Mouse (Mus musculus) kidney, embryonic 16.5 days (tissue): Measurements from ENCODE around the gene Sept11. TPM values are rescaled to one million over a fixed set of nuclear protein-coding genes. Genes with fewer than 3 reads are reported as not detected.

ENCODE experiments used
- ATAC-seq: fragments of 200-750 bp; cut with Nextera tagmentation; 2 replicates; pipeline ENCODE4 v1.8.0; 2017; ENCODE audit warnings: moderate TSS enrichment; ENCODE audit not compliant: low FRiP score, low TSS enrichment
- H3K27ac ChIP-seq: fragments of 300-500 bp; sonication (generic); 2 replicates; pipeline ENCODE4 v1.5.1; 2014; ENCODE audit warnings: low read length
- H3K27me3 ChIP-seq: fragments of 300-500 bp; sonication (generic); 2 replicates; pipeline ENCODE4 v1.6.1; 2014; ENCODE audit warnings: low read length, control low read depth, mixed read lengths; ENCODE audit not compliant: insufficient read depth
- H3K36me3 ChIP-seq: fragments of 300-500 bp; sonication (generic); 2 replicates; pipeline ENCODE4 v1.6.1; 2014; ENCODE audit warnings: low read length, control low read depth, mixed read lengths; ENCODE audit not compliant: insufficient read depth
- H3K4me1 ChIP-seq: fragments of 300-500 bp; sonication (generic); 2 replicates; pipeline ENCODE4 v1.6.1; 2014; ENCODE audit warnings: low read length, control low read depth, mixed read lengths; ENCODE audit not compliant: insufficient read depth
- H3K4me2 ChIP-seq: fragments of 300-500 bp; sonication (generic); replicated peaks from 2 replicates; pipeline ENCODE4 v1.6.1; 2014; ENCODE audit warnings: low read depth, low read length
- H3K4me3 ChIP-seq: fragments of 300-500 bp; sonication (generic); 2 replicates; pipeline ENCODE4 v1.5.1; 2014; ENCODE audit warnings: mild to moderate bottlenecking, low read length
- H3K9ac ChIP-seq: fragments of 300-500 bp; sonication (generic); replicated peaks from 2 replicates; pipeline ENCODE4 v1.6.1; 2014; ENCODE audit warnings: low read length
- H3K9me3 ChIP-seq: fragments of 300-500 bp; sonication (generic); 2 replicates; pipeline ENCODE4 v1.6.1; 2016; ENCODE audit warnings: low read length, control low read depth
- WGBS: fragments of 180-500 bp; shearing (Covaris S2); extraction: QIAGEN DNeasy Blood & Tissue Kit; methylation state at CpG from one replicate; pipeline ENCODE4 v1.1.7; 2014; 5-methylcytosine and 5-hydroxymethylcytosine counted together
- polyA plus RNA-seq: library from polyadenylated mRNA; unstranded; fragments of >200 nt; fragmentation: Nextera tagmentation; extraction: Ambion mirVana; gene quantifications from 2 replicates; pipeline ENCODE4 v1.2.1, GENCODE M21; 2015

The Sept11 gene
- polyA plus RNA-seq, 1 experiment from 2014 or later, result 216 TPM

GRCm38 (mm10) chr5:93183311-93183710 lies 90.1 kb downstream of the Sept11 start:
- Histone ChIP-seq H3K9me3 (no peaks in the 10 kb centered on the region), H3K4me1 (no peaks in the 10 kb centered on the region), H3K27me3 (no peaks in the 10 kb centered on the region), H3K9ac (no peak overlapping the region), H3K4me3 (no peak overlapping the region), H3K4me2 (no peak overlapping the region), H3K27ac (no peak overlapping the region), H3K36me3 (peaks cover 46% of the 10 kb centered on the region)
- WGBS, result 74% methylated on average over 6 of the region's 6 CpGs
- no peak for ATAC-seq

- no peak overlapping the region for H3K27ac ChIP-seq
- no peak overlapping the region for H3K4me3 ChIP-seq
- H3K4me1 ChIP-seq, result no peaks in the 10 kb centered on the region
- no peak overlapping the region for H3K9ac ChIP-seq
- H3K4me2 ChIP-seq, result no peak overlapping the region
- ATAC-seq, result no peak
- WGBS, result 92% methylated on average over 6 of the region's 6 CpGs
- peaks cover 45% of the 10 kb centered on the region for H3K36me3 ChIP-seq
- H3K9me3 ChIP-seq, result no peaks in the 10 kb centered on the region
- H3K27me3 ChIP-seq, result no peaks in the 10 kb centered on the region
Measured at GRCm38 (mm10) chr5:93184548-93184947, 91.3 kb downstream of the Sept11 start.

DNA sequence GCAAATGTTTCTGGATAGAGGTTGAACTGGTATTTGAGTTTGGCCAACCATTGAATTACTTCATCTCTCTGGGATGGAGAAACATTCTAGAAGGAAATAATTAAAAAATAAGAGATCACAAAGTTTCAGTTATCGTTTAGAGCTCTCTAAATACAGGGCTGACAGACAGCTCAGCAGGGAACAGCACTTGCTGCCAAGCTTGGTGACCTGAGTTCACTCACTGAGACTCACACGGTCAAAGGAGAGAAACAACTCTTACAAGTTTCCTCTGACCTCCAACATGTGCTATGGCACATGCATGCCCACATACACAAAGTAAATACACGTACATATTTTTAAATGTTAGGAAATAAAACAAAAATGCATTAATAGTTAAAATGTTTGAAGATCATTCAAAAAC lies 96.4 kb downstream of the Sept11 start:
- no peak overlapping the region for H3K4me3 ChIP-seq
- H3K27ac ChIP-seq, result no peak overlapping the region
- no peaks in the 10 kb centered on the region for H3K4me1 ChIP-seq
- H3K36me3 ChIP-seq, result peaks cover 35% of the 10 kb centered on the region
- H3K9me3 ChIP-seq, result no peaks in the 10 kb centered on the region
- no peaks in the 10 kb centered on the region for H3K27me3 ChIP-seq
- H3K4me2 ChIP-seq, result no peak overlapping the region
- 74% methylated on average over 3 of the region's 3 CpGs for WGBS
- H3K9ac ChIP-seq, result no peak overlapping the region
- no peak for ATAC-seq

DNA sequence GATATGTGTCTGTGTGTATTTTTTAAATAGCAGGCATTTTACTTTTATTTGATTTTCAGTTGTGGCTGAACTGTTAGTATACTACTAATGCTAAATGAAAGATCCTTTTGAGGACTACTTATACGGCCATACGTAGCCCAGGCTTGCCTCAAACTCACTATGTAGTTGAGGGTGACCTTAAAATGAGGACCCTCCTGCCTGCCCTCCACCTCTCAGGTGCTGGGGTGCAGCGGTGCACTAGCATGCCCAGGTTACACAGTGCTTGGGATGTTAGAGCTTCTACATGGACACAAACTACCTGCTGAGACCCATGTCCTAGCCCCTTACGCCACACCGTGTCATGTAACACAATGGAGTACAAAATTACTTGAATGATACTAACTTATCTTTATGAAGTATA lies 97.2 kb downstream of the Sept11 start:
- Histone ChIP-seq H3K9ac (no peak overlapping the region), H3K27me3 (no peaks in the 10 kb centered on the region), H3K4me3 (no peak overlapping the region), H3K36me3 (peaks cover 30% of the 10 kb centered on the region), H3K9me3 (no peaks in the 10 kb centered on the region), H3K27ac (no peak overlapping the region), H3K4me2 (no peak overlapping the region), H3K4me1 (no peaks in the 10 kb centered on the region)
- no peak for ATAC-seq
- 93% methylated on average over 5 of the region's 5 CpGs for WGBS

DNA sequence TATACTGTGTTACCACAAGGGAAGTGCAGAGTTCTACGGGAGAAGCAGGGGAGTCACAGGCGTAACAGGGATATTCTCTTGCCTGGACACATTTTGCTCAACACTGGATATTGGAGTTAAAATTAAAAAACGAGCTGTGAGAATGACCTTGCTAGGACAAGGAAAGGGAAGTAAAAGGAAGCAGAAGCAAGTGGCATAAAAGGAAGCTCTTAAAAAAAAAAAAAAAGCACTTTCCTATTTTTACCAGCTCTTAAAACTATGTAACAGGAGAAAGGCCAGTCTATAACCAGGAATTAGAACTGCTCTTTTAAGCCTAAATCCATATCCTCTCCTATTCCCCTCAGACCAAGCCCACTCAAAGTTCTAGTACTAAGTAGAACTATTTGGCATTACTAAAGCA lies 105.0 kb downstream of the Sept11 start:
- Histone ChIP-seq H3K4me1 (0 out of 2 replicates have a peak, but pooled peaks cover 5% of the 10 kb centered on the region), H3K4me3 (no peak overlapping the region), H3K9ac (no peak overlapping the region), H3K9me3 (no peaks in the 10 kb centered on the region), H3K36me3 (peaks cover 18% of the 10 kb centered on the region), H3K27ac (no peak overlapping the region), H3K4me2 (no peak overlapping the region), H3K27me3 (no peaks in the 10 kb centered on the region)
- no peak for ATAC-seq
- 85% methylated on average over 3 of the region's 3 CpGs for WGBS

- peaks cover 18% of the 10 kb centered on the region for H3K36me3 ChIP-seq
- no peaks in the 10 kb centered on the region for H3K27me3 ChIP-seq
- no peak overlapping the region for H3K9ac ChIP-seq
- H3K9me3 ChIP-seq, result no peaks in the 10 kb centered on the region
- peaks cover 11% of the 10 kb centered on the region for H3K4me1 ChIP-seq
- H3K4me3 ChIP-seq, result no peak overlapping the region
- 48% methylated on average over 1 of the region's 1 CpGs for WGBS
- no peak for ATAC-seq
- no peak overlapping the region for H3K27ac ChIP-seq
- no peak overlapping the region for H3K4me2 ChIP-seq
Measured at GRCm38 (mm10) chr5:93201181-93201580, 107.9 kb downstream of the Sept11 start.

DNA sequence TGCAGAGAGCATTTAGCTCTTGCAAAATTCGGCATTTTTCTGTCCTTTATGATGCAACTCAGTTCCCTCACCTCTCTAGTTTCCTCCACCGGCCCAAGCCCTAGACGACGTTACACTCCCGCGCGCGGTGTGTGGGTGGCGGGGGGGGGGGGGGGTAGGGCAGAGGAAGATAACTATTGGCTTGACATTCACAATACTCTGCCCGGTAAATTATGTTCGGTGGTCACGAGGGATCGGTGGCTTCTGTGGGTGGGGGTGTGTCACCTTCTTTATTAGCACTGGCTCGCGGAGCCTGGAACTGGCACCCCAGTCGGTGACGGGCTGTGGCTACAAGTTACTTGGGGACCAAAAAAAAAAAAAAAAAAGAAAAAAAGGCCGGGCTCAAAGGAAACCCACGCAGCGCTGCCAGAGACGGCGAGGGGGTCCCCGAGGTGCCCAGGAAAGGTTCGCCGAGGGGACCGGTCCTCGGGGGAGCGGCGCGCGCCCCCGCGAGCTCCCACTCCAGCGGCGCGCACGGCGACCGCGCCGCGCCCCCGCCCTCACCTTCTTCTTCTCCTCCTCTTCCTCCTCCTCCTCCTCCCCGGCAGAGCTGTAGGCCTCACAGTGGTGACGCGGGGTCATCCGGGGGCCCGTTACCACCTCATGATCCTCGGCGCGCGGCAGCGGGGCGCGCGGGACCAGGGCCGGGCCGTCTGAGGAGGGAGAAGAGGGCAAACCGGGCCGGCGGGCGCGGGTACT lies 112.3 kb downstream of the Sept11 start:
- H3K9ac ChIP-seq, result peak overlapping the region; percentile 95
- peak overlapping the region; percentile 95 for H3K27ac ChIP-seq
- peaks cover 3% of the 10 kb centered on the region for H3K36me3 ChIP-seq
- H3K4me3 ChIP-seq, result peak overlapping the region; percentile 91
- H3K4me2 ChIP-seq, result peak overlapping the region; percentile 66
- peaks cover 13% of the 10 kb centered on the region for H3K4me1 ChIP-seq
- ATAC-seq, result peak; percentile 69
- no peaks in the 10 kb centered on the region for H3K9me3 ChIP-seq
- H3K27me3 ChIP-seq, result no peaks in the 10 kb centered on the region
- 1% methylated on average over 40 of the region's 63 CpGs for WGBS

- H3K4me2 ChIP-seq, result peak within 1 kb of the TSS; percentile 66
- WGBS, result under 1% methylated on average over 68 of the region's 79 CpGs
- peak; percentile 98 for ATAC-seq
Measured at GRCm38 (mm10) chr5:93206109-93207005, 113.1 kb downstream of the Sept11 start, which contains the start of the genes Ccni and 2010109A12Rik. Gene Ccni, minus strand, starts transcription at chr5:93206495. Gene 2010109A12Rik, plus strand, starts transcription at chr5:93206518.

GRCm38 (mm10) chr5:93207006-93207348 lies 113.7 kb downstream of the Sept11 start:
- peak; percentile 60 for ATAC-seq
- Histone ChIP-seq H3K9me3 (no peaks in the 10 kb centered on the region), H3K27ac (peak overlapping the region; percentile 95), H3K4me3 (peak overlapping the region; percentile 91), H3K36me3 (no peaks in the 10 kb centered on the region), H3K27me3 (no peaks in the 10 kb centered on the region), H3K9ac (peak overlapping the region; percentile 95), H3K4me1 (peaks cover 13% of the 10 kb centered on the region), H3K4me2 (peak overlapping the region; percentile 54)
- 2% methylated on average over 6 of the region's 6 CpGs for WGBS

More at GRCm38 (mm10) chr5:93206109-93207005, 113.1 kb downstream of the Sept11 start, which contains the start of the genes Ccni and 2010109A12Rik:
- H3K9me3 ChIP-seq, result no peaks in the 10 kb centered on the region
- H3K27me3 ChIP-seq, result no peaks in the 10 kb centered on the region
- peak within 1 kb of the TSS; percentile 91 for H3K4me3 ChIP-seq
- no peaks in the 10 kb centered on the region for H3K36me3 ChIP-seq
- peaks cover 13% of the 10 kb centered on the region for H3K4me1 ChIP-seq
- H3K9ac ChIP-seq, result peak within 1 kb of the TSS; percentile 95
- H3K27ac ChIP-seq, result peak within 1 kb of the TSS; percentile 95
